Mouse (Mus musculus) thymus, adult 2 months (tissue): ENCODE measurements around the gene Hoxc8.

Experiments
- CTCF ChIP-seq: fragments of 200-500 bp; IDR thresholded peaks from 2 replicates; pipeline ENCODE4 v1.5.1; 2012; ENCODE audit warnings: mild to moderate bottlenecking, control low read depth, low read length, moderate library complexity, borderline replicate concordance; ENCODE audit not compliant: control insufficient read depth, poor library complexity, insufficient read depth; ENCODE audit errors: extremely low read depth
- POLR2A ChIP-seq: fragments of 200-500 bp; IDR thresholded peaks from 2 replicates; pipeline ENCODE4 v1.6.1; 2012; ENCODE audit warnings: mild to moderate bottlenecking, low read length, control low read depth, moderate library complexity; ENCODE audit not compliant: control insufficient read depth, poor library complexity, insufficient read depth; ENCODE audit errors: extremely low read depth

DNA sequence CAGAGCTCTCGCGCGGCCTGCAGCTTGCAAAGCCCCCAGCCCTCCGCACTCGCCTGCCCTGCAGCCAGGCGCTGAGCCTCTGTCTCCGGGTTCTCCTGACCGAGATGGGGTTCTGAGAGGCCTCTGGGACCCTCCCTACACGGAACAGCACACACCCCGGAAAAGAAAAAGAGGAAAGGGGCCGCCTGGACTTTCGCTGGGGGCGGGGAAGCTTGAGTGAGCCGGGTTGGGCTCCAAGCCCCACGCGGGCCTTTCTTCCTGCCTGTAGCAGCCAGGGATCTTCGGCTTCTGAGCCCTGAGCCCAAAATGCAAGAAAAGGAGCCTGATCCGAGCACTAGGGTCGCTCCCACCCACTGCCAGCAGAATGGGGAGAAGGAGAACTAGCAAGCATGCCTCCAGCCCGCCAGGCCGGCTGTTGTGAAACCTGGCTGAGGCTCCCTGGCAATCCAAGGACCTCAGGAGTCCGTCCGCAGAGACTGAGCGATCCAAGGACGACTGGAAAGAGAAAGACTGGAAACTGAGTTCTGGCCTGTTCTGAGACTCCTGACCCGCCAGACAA, 21.6 kb downstream of the Hoxc8 start:
- TF ChIP-seq POLR2A = no peak
- no peak for TF ChIP-seq CTCF
